Mouse (Mus musculus) erythroblast, embryonic 14.5 days (primary cell): ENCODE results near the gene Foxn1. TPM values are rescaled to one million over a fixed set of nuclear protein-coding genes. Genes with fewer than 3 reads are reported as not detected.

Experiments
- H3K27me3 ChIP-seq: 2 replicates; pipeline ENCODE4 v1.6.1; 2012; ENCODE audit warnings: inconsistent platforms; ENCODE audit not compliant: control insufficient read depth
- H3K36me3 ChIP-seq: 2 replicates; pipeline ENCODE4 v1.6.1; 2012; ENCODE audit warnings: mild to moderate bottlenecking, inconsistent platforms; ENCODE audit not compliant: control insufficient read depth
- H3K4me1 ChIP-seq: 2 replicates; pipeline ENCODE4 v1.6.1; 2012; ENCODE audit warnings: inconsistent platforms; ENCODE audit not compliant: control insufficient read depth
- H3K4me3 ChIP-seq: replicated peaks from 2 replicates; pipeline ENCODE3; 2012; ENCODE audit warnings: moderate library complexity, mild to moderate bottlenecking, inconsistent platforms
- H3K9me3 ChIP-seq: 2 replicates; pipeline ENCODE4 v1.6.1; 2012; ENCODE audit warnings: low read length, inconsistent platforms, mixed read lengths; ENCODE audit not compliant: control insufficient read depth
- GATA1 ChIP-seq: IDR thresholded peaks from 2 replicates; pipeline ENCODE4 v1.6.1; 2012; ENCODE audit warnings: low read length, inconsistent platforms, mixed read lengths
- TAL1 ChIP-seq: IDR thresholded peaks from 3 replicates; pipeline ENCODE4 v1.6.1; 2012; ENCODE audit warnings: low read length, inconsistent platforms, mixed read lengths
- polyA plus RNA-seq: library from polyadenylated mRNA; stranded (reverse); fragments of >175 nt; gene quantifications from 2 replicates; pipeline ENCODE4 v1.2.3, GENCODE M21; 2012

Gene Foxn1
- polyA plus RNA-seq, 1 experiment, result not detected

- Histone ChIP-seq H3K4me1 (no peaks in the 10 kb centered on the region), H3K9me3 (no peaks in the 10 kb centered on the region), H3K4me3 (no peak overlapping the region), H3K27me3 (no peaks in the 10 kb centered on the region), H3K36me3 (no peaks in the 10 kb centered on the region)
- TF ChIP-seq GATA1, result no peak
- no peak for TF ChIP-seq TAL1
These were observed 16.0 kb downstream of the Foxn1 start for GRCm38 (mm10) chr11:78370389-78370788.

- no peaks in the 10 kb centered on the region for H3K36me3 ChIP-seq
- TF ChIP-seq GATA1, result no peak
- no peaks in the 10 kb centered on the region for H3K27me3 ChIP-seq
- H3K9me3 ChIP-seq, result no peaks in the 10 kb centered on the region
- no peaks in the 10 kb centered on the region for H3K4me1 ChIP-seq
- no peak overlapping the region for H3K4me3 ChIP-seq
These were observed 18.7 kb downstream of the Foxn1 start for GRCm38 (mm10) chr11:78367456-78368225.

GRCm38 (mm10) chr11:78364103-78364502 is 22.3 kb downstream of the Foxn1 start:
- Histone ChIP-seq H3K9me3 (no peaks in the 10 kb centered on the region), H3K27me3 (no peaks in the 10 kb centered on the region), H3K36me3 (no peaks in the 10 kb centered on the region), H3K4me3 (no peak overlapping the region), H3K4me1 (peaks cover 16% of the 10 kb centered on the region)
- TF ChIP-seq GATA1 (no peak), TAL1 (no peak)

- Histone ChIP-seq H3K4me1 (peaks cover 20% of the 10 kb centered on the region), H3K9me3 (no peaks in the 10 kb centered on the region), H3K36me3 (no peaks in the 10 kb centered on the region), H3K27me3 (no peaks in the 10 kb centered on the region; the same call in 1 of the 2 replicates), H3K4me3 (no peak overlapping the region)
- no peak for TF ChIP-seq TAL1
- TF ChIP-seq GATA1, result no peak
These were observed 22.9 kb downstream of the Foxn1 start for GRCm38 (mm10) chr11:78363309-78364007.

- Histone ChIP-seq H3K36me3 (no peaks in the 10 kb centered on the region), H3K4me1 (peaks cover 21% of the 10 kb centered on the region), H3K4me3 (peak overlapping the region; percentile 61), H3K27me3 (no peaks in the 10 kb centered on the region; the same call in 1 of the 2 replicates), H3K9me3 (no peaks in the 10 kb centered on the region)
- TF ChIP-seq GATA1 (no peak), TAL1 (no peak)
These were observed 25.6 kb downstream of the Foxn1 start for GRCm38 (mm10) chr11:78360789-78361131.

GRCm38 (mm10) chr11:78360125-78360788 is 26.1 kb downstream of the Foxn1 start:
- TF ChIP-seq TAL1, result no peak
- no peak for TF ChIP-seq GATA1
- Histone ChIP-seq H3K4me1 (peaks cover 21% of the 10 kb centered on the region), H3K4me3 (peak overlapping the region; percentile 61)

GRCm38 (mm10) chr11:78358330-78359007 is 27.9 kb downstream of the Foxn1 start:
- no peak overlapping the region for H3K4me3 ChIP-seq
- H3K9me3 ChIP-seq, result no peaks in the 10 kb centered on the region
- no peaks in the 10 kb centered on the region; the same call in 1 of the 2 replicates for H3K27me3 ChIP-seq
- no peak for TF ChIP-seq GATA1
- TF ChIP-seq TAL1, result no peak
- peaks cover 21% of the 10 kb centered on the region for H3K4me1 ChIP-seq
- no peaks in the 10 kb centered on the region for H3K36me3 ChIP-seq

More at GRCm38 (mm10) chr11:78360125-78360788, 26.1 kb downstream of the Foxn1 start:
- no peaks in the 10 kb centered on the region for H3K9me3 ChIP-seq
- no peaks in the 10 kb centered on the region for H3K36me3 ChIP-seq
- H3K27me3 ChIP-seq, result no peaks in the 10 kb centered on the region; the same call in 1 of the 2 replicates

- Histone ChIP-seq H3K27me3 (no peaks in the 10 kb centered on the region; the same call in 1 of the 2 replicates), H3K36me3 (no peaks in the 10 kb centered on the region), H3K4me1 (peaks cover 18% of the 10 kb centered on the region), H3K4me3 (no peak overlapping the region), H3K9me3 (no peaks in the 10 kb centered on the region)
- no peak for TF ChIP-seq TAL1
- TF ChIP-seq GATA1, result no peak
These were observed 30.7 kb downstream of the Foxn1 start for GRCm38 (mm10) chr11:78355471-78356238.
